Mouse (Mus musculus) erythroblast, adult 5-6 weeks (primary cell): Measurements from ENCODE around the gene Krt18. TPM values are rescaled to one million over a fixed set of nuclear protein-coding genes. Genes with fewer than 3 reads are reported as not detected.

Experiments used
- ATAC-seq: replicated peaks from 2 replicates; pipeline ENCODE4 v1.8.0; 2016; ENCODE audit warnings: moderate number of reproducible peaks, mild to moderate bottlenecking, moderate TSS enrichment, inconsistent platforms; ENCODE audit not compliant: poor library complexity, low FRiP score, severe bottlenecking
- total RNA-seq, 2 experiments: library from RNA; stranded (forward) in 1 of 2; stranded (reverse) in 1 of 2; fragments of 150-400 nt in 1 of 2; fragments of 200-764, 138-1000 nt in 1 of 2; gene quantifications; 2 replicates each; pipeline versions ENCODE4 v1.2.3 to v1.2.4; 2015 to 2017; ENCODE audit warnings: low replicate concordance in 2 of 2

Krt18 gene
- total RNA-seq, 2 experiments from 2014 or later, result 2.3 to 2.8 TPM

DNA sequence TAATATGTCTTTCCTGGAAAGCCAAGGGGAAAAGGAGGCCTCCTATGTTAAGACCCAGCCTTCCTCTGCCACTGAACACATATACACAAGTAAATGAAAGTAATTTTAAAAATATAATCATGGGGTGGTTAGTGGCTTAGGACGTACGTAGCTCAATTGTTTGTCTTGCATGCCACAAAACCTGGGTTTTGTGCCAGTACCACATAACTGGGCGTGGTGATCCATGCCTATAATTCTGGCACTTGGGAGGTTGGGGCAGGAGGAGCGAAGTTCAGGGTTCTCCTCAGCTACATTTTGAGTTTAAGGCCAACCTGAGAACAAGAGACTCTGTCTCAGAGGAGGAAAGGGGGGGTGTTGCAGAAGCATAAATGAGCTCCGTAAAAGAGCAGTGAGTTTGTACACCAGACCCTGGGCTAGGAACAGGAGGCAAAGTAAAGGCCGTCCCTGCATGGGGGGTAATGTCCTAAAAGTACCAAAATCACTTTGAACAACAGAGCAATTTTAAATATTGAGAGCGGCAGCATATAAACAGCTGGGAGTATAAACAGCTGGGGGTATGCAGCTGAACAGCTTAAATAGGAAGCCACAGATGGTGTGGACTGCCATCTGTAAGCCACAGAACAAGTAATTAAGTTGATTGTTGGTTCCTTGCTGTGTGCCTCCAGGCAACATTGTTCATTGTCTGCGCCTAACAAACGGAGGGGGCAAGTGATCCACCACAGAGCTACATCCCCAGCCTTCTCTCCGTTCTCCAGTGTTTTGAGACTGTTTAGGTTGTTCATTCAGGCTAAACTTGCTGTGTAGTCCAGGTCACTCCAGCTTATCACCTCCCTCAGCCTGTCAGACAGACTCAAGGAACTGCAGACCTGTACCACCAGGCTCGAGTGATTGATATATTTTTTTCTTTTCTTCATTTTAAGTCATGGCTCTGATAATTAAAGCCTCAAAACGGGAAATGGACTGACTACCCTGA is 20.6 kb upstream of the Krt18 start:
- ATAC-seq, result no peak

- ATAC-seq, result no peak
Observed at GRCm38 (mm10) chr15:102010569-102011245, 17.3 kb upstream of the Krt18 start.

DNA sequence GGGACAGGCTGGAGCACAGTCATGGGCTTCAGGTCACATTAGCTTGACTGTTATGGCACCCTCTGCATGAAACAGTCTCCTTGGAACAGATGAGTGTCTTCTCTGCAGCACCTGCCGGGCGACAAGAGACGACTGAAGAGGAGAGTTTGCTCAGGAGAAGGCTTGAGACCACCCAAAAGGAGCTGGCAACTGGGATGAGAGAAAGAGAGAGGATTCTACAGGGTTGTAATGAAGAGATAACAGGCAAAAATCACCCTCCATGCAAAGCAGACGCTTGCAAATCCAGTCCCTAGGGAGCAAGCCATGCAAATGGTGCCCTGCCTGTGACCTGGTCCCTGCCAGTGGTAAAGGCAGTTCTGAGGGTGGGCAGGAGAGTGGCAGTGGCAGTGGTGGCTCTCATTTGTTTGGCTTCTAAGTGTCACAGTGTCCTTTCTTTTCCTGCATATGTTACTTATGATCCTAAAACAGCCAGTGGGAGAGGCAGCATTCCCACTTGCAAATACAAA is 15.7 kb upstream of the Krt18 start:
- ATAC-seq, result no peak

GRCm38 (mm10) chr15:102013651-102014050 is 14.3 kb upstream of the Krt18 start:
- no peak for ATAC-seq

DNA sequence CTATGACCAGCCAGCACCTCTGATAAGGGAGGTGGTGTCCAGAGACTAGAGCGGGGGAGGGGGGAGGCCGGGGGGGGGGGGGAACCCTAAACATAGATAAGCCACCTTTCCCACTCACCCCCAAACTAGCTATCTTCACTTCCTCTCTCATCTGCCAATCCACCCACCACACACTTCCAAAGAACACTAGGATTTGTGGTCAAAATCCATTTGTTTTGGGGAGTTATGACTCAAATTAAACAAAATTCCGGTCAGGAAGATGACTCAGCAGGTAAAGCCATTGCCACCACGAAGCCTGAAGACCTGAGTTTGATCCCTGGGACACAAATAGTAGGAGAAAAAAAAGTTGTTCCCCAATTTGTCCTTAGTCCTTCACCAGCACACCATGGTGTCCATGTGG is 13.1 kb upstream of the Krt18 start:
- no peak for ATAC-seq

- no peak for ATAC-seq
Observed at GRCm38 (mm10) chr15:102016096-102016495, 11.9 kb upstream of the Krt18 start.

GRCm38 (mm10) chr15:102016787-102017186 is 11.2 kb upstream of the Krt18 start:
- no peak for ATAC-seq

GRCm38 (mm10) chr15:102017918-102018463 is 10.0 kb upstream of the Krt18 start:
- no peak; the same call in 1 of the 2 replicates for ATAC-seq

GRCm38 (mm10) chr15:102022481-102022880 is 5.5 kb upstream of the Krt18 start:
- ATAC-seq, result no peak

GRCm38 (mm10) chr15:102023888-102024287 is 4.1 kb upstream of the Krt18 start:
- ATAC-seq, result no peak

DNA sequence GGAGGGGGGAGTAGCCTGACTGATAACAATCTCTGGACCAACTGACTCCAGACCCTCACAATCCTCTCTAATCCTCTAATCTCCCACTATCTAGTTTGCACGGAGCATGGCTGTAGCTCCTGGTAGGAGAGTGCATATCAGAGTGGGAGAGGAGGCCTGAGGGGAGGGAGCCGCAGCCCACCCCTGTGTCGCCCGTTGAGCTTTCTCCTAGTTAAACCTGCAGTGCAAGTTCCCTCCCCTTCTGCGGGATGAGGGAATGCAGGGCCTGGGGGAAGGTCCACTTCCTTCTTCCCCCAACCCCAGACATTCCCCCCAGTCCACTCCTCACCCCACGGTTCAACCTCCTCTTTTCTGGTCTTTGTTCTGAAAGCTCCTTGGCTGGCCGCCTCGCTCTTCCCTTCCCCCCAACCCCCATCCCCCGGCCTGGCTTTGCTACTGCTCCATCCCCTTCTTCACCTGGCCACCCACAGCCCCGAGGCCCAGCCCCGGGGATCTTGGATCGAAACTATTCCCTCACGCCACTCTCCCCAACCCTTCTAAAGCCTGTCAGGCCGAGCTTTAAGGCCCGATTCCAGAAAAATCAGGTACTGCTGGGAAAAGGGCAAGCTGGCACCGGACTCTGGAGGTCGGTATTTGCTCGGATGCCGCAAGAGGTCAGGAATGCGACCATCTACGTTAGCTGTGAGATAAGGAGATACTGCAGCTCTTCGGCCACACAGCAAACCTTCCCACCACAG is 2.7 kb upstream of the Krt18 start:
- ATAC-seq, result no peak

GRCm38 (mm10) chr15:102026430-102026829 is 1.6 kb upstream of the Krt18 start:
- no peak for ATAC-seq

- ATAC-seq, result no peak
Observed at GRCm38 (mm10) chr15:102034121-102035053, 6.4 kb downstream of the Krt18 start.

DNA sequence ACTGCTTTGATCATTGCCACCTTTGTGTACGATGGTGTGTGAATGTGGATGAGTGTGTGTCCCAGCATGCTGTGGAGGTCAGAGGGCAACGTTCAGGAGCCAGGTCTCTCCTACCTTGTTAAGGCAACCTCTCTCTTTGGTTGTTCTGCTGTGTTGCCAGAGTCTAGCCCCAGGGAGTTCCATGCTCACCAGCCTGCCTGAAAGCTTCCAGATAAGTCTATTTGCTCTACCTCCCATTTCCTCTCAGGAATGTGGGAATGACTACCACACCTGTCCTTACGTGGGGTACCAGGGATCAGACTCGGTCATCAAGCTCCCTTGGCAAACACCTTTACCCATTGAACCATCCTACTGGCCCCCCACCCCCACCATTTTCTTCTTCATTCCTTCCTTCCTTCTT is 12.3 kb downstream of the Krt18 start:
- ATAC-seq, result no peak

DNA sequence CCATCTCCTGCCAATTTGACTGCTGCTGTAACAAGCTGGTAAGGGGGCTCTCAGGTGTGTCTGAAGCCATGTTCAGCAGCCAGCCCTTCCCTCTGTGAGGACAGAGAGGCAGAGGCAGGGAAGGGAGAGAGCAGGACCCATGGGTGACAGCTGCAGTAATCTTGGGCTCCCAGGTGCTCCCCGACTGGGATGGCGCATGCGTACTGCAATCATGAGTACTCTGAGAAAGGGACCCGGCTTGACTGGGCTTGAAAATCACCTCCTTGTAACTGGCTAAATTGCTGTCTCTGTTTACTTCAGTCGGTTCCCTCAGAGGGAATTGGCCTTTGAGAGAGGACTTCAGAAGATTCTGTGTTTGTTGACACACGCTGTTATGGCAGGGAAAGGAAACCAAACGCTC is 14.0 kb downstream of the Krt18 start:
- ATAC-seq, result no peak

GRCm38 (mm10) chr15:102044745-102045144 is 16.8 kb downstream of the Krt18 start:
- ATAC-seq, result no peak

- no peak for ATAC-seq
Observed at GRCm38 (mm10) chr15:102045691-102046090, 17.7 kb downstream of the Krt18 start.

DNA sequence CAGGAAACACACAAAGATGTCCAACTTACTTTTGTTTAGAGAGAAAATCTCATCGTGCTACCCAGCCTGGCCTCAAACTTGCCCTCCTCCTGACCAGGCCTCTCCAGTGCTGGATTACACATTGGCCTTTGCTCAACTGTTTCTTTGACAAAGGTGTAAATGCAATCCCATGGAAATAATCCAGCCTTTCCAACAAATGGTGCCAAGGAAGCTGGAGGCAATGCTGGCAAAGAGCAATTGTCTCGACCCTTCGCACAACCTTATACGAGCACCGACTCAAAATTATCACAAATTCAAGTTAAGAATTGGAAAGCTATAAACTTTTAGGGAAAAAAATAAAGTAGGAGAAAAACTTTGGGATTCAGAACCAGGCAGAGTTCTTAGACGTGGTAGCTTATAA is 20.0 kb downstream of the Krt18 start:
- no peak for ATAC-seq

DNA sequence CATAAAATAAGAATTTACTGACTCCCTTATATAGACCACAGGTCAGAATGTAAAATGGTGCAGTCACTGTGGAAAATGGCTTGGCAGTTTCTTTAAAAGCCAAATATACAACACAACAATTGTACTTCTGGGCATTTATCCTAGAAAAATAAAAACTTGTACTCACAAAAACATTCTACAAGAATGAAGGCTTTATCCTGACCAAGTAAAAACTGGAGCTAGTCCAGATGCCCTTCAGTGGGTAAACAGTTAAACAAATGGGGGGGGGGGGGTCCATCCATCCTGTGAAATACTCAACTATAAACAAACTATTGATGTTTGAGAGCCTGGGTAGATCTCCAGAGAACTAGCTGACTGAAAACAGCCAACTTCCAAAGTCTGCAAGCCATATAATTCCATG is 21.9 kb downstream of the Krt18 start:
- ATAC-seq, result no peak
